Mouse (Mus musculus) ES-E14 (cell line): Measurements from ENCODE around the gene Ropn1l.

Experiments used
- CHD2 ChIP-seq: IDR thresholded peaks from 2 replicates; pipeline ENCODE4 v1.6.1; 2014; ENCODE audit warnings: mild to moderate bottlenecking, low read depth, low read length, inconsistent platforms
- HCFC1 ChIP-seq: IDR thresholded peaks from 2 replicates; pipeline ENCODE4 v1.6.1; 2012; ENCODE audit warnings: low read length, inconsistent platforms, borderline replicate concordance; ENCODE audit not compliant: insufficient read depth
- MAFK ChIP-seq: IDR thresholded peaks from 2 replicates; pipeline ENCODE4 v1.6.1; 2014; ENCODE audit warnings: mild to moderate bottlenecking, low read depth, low read length, inconsistent platforms; ENCODE audit not compliant: insufficient read depth
- ZNF384 ChIP-seq: IDR thresholded peaks from 2 replicates; pipeline ENCODE4 v1.6.1; 2012; ENCODE audit warnings: low read depth, low read length, inconsistent platforms

GRCm38 (mm10) chr15:31471529-31471928, 18.0 kb upstream of the Ropn1l start:
- TF ChIP-seq ZNF384 = no peak
- no peak for TF ChIP-seq CHD2
- no peak for TF ChIP-seq MAFK
- no peak for TF ChIP-seq HCFC1
